Mouse (Mus musculus) CH12F3 (cell line): ENCODE data around the gene Lrcol1.

Source experiments
- in situ Hi-C: fragments of 300-500 bp; cut with MboI; formaldehyde crosslinking; loops from 2 replicates; pipeline ENCODE4 v1.14.3; 2020; ENCODE audit warnings: low sequenced_read_pairs

Lrcol1 gene

DNA sequence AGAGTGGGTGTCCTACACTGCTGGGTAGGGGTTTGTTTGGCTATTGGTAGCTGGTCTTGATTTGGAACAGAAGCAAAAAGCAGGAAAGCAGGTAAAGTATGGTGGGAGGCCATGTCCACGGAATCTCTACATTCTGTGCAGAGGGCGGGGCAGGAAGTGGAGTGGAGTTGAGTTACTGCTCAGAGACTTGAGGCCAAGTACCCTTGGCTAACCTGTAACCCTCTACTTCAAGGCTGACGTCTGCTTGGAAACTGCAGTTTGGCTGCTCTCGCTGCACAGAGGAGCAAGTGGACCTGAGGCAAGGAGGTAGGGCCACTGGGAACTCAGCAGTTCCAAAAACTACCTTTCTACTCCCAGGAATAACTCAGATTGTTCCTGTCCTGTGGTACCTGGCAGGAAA, at the start of gene Lrcol1:
Gene Lrcol1 (plus strand): TSS at position 207 of the 400 bp plus-strand sequence.
- in situ Hi-C loops = no loop called here

DNA sequence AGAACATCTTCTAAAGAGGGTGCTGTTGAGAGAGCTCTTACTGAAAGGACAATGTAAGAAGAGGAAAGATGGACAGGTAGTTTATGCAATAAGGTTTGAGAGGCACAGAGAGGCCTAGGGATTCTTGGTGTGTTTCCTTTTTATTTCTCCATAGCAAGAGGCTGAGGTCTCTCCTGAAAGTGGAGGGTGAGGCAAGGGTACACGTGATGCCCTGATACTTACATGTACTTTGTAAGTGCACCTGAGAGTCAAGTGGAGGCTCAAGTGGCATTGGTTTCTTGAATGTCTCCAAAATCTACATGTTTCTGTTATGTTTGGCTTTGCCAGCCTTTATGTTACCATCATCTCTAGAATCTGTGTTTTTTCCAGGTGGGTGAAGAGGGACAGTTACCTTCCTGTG, 47.9 kb upstream of the Lrcol1 start:
- in situ Hi-C loops = no loop called here

DNA sequence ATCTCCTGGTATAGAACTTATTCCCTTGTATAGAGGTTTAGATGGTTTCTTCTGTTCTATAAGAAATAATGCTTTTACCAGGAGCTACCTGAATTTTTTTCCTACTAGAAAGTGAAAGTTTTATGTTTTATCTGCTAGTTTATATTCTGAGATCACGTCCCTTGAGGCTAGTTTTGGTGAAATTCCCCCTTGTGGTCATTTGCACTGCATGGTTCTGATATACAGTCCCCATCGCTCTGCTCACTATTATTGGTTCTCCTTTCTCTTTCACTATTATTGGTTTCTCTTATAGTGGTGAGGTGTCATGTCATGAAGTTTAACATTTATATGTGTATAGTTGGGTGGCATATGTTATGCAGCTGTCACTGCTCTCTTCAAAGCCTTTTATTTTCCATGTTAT, 43.9 kb upstream of the Lrcol1 start:
- in situ Hi-C loops = no loop called here

DNA sequence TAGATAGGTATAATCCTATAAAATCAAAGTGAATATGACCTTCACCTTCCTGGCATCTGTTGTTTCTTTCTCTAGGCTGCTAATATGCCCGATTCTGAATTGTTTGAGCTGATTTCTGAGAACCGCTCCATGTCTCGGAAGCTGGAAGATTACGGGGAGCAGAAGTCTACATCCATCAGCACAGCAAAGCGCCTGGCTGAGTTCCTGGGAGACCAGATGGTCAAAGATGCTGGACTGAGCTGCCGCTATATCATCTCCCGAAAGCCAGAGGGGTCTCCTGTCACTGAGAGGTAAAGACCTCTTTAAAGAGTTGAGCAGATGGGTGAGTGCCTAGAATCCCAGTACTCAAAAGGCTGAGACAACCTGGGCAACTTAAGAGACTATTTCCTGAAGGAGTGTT, 35.7 kb upstream of the Lrcol1 start:
- in situ Hi-C loops = no loop called here

DNA sequence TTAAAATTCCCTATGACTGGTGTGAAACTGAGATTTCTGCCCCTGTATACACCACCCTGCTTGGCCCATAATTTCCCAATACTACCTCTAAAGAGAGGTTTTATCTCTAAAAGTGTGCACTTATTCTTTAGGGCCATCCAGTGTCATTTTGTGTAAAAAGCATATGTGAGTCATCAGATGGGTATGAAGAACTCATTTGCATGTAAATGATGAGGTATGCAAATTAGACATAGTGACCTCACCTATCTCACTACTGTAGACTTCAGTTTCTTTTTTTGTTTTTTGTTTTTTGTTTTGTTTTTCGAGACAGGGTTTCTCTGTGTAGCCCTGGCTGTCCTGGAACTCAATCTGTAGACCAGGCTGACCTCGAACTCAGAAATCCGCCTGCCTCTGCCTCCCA, 31.4 kb upstream of the Lrcol1 start:
- in situ Hi-C loops = no loop called here

DNA sequence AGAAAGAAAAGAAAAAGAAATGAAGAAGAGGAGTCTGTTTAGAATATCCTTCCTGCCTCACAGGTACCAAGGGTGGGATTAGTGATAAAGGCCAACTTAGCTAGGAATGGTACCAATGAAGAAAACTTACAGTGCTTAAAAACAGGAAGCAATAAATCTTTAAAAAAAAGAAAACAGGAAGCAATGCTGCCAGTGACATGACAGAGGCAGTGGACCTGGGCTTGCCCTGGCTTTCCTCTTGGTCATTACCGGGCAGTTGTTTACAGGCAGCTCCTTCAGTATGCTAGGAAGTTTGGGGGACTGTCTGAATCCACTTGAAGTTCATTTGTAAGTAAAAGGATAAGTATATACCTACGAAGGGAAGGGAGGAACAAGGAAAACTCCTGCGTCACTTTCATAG, 14.0 kb upstream of the Lrcol1 start:
- in situ Hi-C loops = no loop called here

DNA sequence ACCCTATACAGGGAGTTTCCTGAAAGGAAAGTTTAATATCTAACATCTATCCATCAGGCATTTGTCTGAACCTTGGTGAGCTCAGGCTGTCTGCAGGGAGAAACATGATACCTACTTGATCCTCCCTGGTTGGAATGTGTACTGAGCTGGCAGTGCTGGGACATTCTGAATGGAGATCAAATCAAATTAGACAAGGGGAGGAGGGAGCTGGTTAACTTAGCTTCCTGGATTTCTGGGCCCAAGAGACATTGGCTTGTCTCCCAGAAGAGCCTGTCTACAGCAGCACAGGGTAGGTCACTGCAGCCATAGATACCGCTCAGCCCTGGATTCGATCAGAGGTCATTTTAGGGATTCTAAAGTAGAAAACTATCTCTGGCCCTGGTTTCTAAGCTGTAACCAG, 5.7 kb upstream of the Lrcol1 start:
- in situ Hi-C loops = no loop called here

DNA sequence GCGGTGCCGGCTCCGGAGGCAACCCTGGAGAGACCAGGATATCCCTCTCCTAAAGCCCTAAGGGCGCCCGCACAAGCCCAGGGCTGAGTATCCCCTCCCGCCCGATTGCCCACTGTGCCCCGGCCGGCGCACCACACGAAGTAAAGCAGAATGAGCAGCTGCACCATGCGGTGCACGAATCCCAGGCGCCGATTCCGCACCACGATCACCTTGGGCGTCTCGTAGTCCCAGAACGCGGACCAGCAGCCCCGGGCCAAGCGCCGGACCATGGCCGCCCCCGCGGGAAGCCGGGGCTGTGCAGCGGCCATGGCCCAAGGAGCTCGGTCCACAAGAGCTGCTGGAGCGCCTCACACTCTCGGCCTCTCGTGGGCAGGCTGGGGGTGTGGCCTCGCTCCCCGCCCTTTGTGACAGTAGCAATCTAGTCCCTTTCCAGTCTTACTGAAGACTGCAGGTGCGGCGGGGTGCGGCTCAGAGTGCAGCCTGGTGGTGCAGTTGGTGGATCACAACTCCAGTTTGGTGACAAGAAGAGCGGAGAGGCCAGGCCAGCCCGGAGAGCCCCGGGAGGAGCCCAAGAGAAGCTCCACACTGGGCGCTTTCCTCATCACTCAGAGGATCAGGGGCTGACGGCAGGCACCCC, 1.8 kb upstream of the Lrcol1 start, which contains the start of gene P2rx2:
Gene P2rx2 (minus strand): TSS at position 565 of the 637 bp plus-strand sequence.
- in situ Hi-C loops = no loop called here

DNA sequence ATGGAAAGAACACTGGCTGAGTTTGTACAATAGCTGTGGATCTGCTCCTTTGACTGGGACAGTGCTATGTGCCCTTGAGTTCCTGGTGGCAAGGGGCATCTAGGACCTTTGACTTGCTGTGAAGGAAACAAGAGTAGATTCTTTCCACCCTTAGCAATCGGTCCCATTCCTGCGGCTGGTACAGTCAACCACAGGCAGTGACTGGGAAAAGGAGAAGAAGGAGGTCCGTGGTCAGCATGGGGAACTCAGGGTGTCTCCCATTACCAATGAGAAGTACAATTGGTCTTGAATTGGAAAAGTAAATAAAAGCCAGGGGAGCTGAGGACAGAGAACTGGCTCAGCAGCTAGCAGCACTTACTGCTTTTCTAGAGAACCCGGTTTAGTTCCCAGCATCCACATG, 1.0 kb downstream of the Lrcol1 start:
- in situ Hi-C loops = no loop called here

DNA sequence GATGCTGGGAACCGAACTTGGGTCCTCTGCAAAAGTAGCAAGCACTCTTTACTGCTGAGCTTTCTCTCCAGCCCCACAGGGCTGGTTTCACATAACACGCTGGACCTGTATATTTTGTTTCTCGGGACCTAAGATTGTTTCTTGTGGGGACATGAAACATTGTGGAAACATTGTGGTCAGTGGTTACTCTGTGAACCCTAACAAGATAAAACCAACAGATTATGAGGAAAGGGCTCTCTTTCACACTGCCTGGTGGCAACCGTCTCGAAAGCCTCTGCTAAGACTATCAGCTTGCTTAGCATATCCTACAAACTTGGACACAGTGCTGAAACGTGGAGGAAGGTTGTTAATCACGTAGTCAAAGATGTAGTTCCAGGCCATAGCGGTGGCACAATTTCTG, 2.5 kb downstream of the Lrcol1 start:
- in situ Hi-C loops = no loop called here

DNA sequence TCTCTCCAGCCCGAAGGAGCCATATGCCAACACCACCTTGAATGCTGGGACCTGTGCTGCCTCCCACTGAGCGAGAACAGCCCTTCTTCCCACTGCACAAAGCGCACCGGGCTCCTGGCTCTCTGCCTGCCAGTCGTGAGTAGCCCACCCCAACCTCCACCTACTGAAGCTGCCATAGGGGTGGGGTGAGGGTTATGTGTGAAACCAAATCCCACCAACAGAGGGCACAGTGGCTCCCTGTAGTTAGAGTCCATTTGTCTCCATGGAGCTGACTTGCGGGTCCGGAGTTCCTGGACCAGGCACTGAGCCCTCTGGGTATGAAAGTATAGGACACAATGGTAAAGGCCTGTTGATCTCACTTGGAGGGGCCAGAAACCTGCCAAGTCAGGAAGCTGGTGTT, 10.2 kb downstream of the Lrcol1 start:
- in situ Hi-C loops = loop anchor here (25.0 kb wide), 1 partner anchor 283 kb away; no protein-coding TSS in a partner anchor

DNA sequence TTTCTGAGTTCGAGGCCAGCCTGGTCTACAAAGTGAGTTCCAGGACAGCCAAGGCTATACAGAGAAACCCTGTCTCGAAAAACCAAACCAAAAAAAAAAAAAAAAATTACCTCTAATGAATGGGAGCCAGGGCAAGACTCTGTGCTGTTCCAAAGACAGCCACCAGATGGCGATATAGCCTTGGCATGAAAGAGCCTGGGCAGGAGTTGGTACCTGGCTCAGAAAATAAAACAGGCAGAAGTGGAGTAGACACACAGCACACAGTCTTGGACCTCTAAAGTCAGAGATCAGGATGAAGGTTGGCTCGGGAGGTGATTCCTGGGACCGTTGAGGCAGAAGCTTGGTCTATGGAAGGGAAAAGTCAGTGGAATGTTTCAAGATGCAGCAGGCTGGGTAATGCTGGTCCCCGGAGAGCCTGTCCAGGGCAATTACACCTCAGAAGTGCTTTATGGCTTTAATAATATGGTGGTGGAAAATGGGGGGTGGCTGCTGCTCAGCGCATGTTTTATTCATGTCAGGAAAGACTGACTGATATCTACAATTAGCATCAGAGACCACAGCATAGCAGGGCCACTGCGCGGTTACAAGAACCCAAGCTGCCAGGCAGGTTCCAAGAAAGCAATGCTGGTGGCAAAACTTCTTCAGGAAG, 13.1 kb downstream of the Lrcol1 start:
- in situ Hi-C loops = loop anchor here (25.0 kb wide), 1 partner anchor 280 kb away; no protein-coding TSS in a partner anchor

DNA sequence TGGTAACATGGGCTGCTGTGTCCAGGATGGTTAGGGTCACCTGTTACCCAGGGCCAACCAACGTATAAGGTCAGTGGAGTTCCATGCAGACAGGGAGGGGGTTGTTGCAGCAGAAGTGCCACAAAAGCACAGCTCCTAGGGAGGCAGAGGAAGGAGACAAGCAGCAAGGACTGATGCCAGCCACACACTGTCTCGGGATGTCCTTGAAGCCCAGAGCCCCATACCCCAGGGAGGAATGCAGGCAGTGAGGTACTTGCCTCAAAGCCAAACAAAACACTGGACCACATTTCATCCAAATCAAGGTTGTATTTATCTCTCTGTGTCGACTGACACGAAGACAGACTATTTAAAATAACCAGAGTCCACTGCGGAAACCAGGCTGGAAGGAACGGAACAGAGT, 16.9 kb downstream of the Lrcol1 start:
- in situ Hi-C loops = loop anchor here (25.0 kb wide), 1 partner anchor 276 kb away; no protein-coding TSS in a partner anchor

DNA sequence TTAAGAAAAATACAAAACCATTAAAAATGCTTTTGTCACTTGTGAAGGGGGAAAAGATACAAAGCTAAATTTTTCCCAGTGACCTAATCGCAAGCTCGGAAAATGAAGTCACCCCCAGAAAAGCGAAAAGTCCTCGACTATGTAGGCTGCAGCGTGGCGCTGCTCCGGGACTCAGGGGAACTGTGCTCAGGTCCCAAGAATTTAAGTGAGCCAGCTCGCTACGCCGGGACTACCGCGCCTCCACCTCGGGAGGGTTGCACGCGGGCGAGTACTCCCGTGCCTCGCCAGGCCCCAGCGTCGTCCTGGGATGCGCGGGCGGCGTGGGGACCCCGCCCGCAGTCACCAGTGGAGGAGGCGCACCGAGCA, 18.3 kb downstream of the Lrcol1 start:
- in situ Hi-C loops = loop anchor here (25.0 kb wide), 1 partner anchor 275 kb away; no protein-coding TSS in a partner anchor

DNA sequence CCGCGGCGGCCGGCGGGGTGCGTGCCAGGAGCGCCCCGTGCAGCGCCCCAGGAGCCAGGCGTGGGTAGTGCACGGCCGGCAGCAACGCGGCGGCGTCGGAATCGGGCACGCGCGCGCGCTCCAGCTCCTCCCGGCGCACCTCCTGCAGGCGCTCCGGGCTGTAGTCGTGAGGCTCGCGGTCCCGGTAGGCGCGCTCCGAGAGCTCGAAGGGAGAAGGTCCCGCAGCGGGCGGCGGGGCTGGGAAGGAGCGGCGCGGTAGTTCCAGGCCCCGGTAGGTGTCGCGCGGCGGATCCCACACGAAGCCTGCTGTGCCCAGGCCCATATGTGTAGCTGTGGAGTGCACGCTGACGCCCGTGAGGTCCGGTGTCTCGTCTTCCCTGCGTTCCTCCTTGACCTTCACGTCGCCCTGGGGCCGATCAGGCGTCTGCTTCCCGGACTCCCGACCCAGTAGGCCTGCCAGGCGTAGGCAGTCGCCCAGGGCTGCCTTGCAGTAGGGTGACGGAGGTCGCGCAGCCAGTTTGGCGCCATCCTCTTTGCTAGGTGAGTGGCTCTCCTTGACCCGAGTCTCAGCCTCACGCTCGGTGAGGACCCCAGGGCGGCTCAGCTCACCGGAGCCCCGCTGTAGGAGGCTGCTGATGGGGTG, 18.8 kb downstream of the Lrcol1 start:
- in situ Hi-C loops = loop anchor here (25.0 kb wide), 1 partner anchor 274 kb away; no protein-coding TSS in a partner anchor

DNA sequence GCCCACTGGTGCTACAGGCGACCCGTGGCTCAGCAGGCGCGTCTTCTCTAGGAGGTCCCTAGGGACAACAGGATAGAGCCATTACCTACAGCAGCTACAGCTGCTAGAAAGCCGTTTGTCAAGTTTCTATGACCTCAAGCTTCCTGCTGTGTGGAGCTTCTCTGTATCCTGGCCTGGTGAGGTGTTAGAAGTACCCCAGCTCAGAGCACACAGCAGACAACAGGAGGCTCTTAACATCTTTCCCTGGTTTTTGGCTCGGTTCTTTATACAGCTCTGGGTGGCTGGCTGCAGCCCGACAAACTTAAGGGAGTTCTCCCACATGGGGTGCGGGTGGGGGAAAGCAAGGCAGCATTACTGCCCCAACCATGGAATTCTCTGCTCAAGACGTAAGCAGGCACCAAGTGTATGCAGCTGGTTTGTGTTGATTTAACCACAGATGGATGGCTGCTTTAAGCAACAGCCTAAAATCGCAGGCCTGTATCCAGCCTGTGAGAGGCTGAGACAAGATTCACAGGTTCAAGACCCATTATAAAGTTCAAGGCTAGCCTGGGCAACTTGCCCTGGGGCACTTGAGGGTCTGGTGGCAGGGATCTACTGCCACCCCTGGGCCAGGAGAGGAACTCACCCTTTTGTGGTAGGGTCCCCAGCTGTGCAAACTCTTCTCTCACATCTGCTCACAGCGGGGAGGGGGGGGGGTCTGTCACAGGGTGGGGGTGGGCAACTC, 19.5 kb downstream of the Lrcol1 start:
- in situ Hi-C loops = loop anchor here (25.0 kb wide), 1 partner anchor 273 kb away; no protein-coding TSS in a partner anchor

DNA sequence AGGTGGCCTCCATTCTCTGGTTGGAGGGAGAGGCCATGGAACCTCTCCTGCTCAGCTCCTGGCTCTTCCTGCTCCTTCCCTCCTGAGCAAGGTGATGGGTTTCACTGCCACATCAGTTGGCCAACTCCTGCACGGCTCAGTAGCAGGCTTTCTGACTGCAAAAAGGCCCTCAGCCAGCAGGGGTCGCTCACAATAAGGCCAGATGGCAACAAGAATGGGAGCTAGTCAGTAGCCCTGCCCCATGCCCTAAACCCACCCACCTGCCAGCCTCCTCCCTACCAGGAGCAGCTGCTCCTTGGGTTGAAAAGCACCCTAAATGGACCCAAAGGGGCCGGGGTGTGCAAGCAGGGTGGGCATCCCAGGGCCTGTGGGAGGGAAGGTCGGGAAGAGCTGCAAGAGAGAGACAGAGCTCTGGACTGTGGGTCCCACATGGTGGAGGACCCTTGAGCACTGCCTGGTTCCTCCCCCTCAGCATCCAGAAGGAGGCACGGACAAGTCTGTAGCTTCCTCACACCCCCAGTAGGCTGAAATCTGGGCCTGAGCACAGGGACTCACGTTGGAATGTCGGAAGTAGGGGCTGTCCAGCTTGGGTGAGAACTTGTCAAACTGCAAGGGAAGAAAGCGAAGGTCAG, 32.4 kb downstream of the Lrcol1 start:
- in situ Hi-C loops = loop anchor here (10.0 kb wide), 1 partner anchor 48 kb away; no protein-coding TSS in a partner anchor

DNA sequence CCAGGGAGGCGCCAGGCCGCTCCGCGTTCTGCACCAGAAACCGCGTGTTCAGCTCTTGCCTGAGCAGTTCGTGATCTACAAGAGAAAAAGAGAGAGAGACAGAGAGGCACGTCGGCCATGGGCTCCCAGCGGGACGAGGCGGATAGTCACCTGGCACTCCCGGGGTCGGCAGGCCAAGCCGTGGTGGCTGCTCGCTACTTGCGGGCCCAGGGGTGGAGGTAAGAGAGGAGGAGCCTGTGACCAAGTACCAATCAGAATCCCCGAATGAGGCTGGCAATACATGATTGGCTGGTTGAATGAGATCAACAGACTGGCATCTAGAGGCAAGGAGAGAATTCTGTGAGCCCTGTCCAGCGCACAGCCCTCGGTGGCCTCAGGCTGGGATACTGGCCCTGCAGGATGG, 33.7 kb downstream of the Lrcol1 start:
- in situ Hi-C loops = loop anchor here (10.0 kb wide), 1 partner anchor 47 kb away; no protein-coding TSS in a partner anchor

DNA sequence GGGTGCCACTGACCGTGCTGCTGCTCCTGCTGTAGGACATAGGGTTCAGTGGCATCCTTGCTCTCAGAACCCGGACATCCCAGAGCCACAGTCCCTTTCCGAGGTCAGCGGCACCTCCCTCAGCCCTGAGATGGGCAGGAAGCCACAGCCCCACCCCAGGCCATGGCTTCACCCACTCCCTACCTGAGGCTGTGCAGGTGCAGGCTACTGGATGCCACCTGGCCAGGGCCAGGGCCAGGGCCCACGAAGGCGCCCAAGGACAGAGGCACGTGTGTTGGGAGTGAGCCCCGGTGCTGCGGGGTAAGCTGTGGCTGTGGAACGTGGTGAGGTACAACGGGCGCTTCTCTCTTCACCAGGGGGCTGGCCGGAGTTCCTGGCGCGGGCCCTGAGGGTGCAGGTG, 34.6 kb downstream of the Lrcol1 start:
- in situ Hi-C loops = loop anchor here (10.0 kb wide), 1 partner anchor 46 kb away; no protein-coding TSS in a partner anchor

DNA sequence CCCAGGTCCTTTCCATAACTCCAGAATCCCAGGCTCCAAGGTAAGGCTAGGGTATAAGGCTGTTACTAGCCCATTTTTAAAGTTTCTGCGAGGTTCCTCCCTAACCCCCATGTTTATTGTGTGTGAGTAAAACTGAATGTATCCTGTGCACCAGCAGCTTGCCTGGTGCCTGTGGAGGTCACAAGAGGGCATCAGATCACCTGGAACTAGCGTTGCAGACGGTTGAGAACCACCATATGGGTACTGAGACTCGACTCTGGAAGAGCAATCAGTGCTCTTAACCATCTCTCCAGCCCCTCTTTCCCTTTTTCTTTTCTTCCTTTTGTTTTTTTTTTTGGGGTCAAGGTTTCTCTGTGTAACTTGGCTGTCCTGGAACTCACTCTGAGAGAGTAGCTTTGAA, 35.3 kb downstream of the Lrcol1 start:
- in situ Hi-C loops = loop anchor here (10.0 kb wide), 1 partner anchor 45 kb away; no protein-coding TSS in a partner anchor
